Mouse (Mus musculus) heart, postnatal 14 days (tissue): ENCODE measurements at regions not wholly inside any gene's neighbourhood (a gene's known extent, or its start where the extent isn't known, plus 50 kb on each side); places are given as distances from the start of the nearest gene placed in this dataset.

Experiments
- DNase-seq, 2 experiments: peaks; one replicate each; pipeline ENCODE4 v3.0.0; 2021 to 2022
- intact Hi-C: fragments of 180-260 bp; cut with DNase I; formaldehyde crosslinking; loops from one replicate; pipeline ENCODE4 v1.15.1; 2025

GRCm38 (mm10) chr14:123219590-123219989 is 235.8 kb upstream of the Tmtc4 start:
- DNase-seq: no peak
- intact Hi-C loops: no loop called here

- DNase-seq: no peak
- intact Hi-C loops: no loop called here
Measured at GRCm38 (mm10) chr14:123210241-123210640, 226.4 kb upstream of the Tmtc4 start.

- DNase-seq: no peak
- intact Hi-C loops: no loop called here
Measured at GRCm38 (mm10) chr14:123202848-123203247, 219.0 kb upstream of the Tmtc4 start.

GRCm38 (mm10) chr14:123202313-123202712 is 218.5 kb upstream of the Tmtc4 start:
- intact Hi-C loops: no loop called here
- DNase-seq: no peak

GRCm38 (mm10) chr14:123201426-123202274 is 217.8 kb upstream of the Tmtc4 start:
- DNase-seq: peak; percentile 37 to 66
- intact Hi-C loops: no loop called here

GRCm38 (mm10) chr14:123199111-123199510 is 215.3 kb upstream of the Tmtc4 start:
- no peak for DNase-seq
- intact Hi-C loops: no loop called here

- intact Hi-C loops: no loop called here
- DNase-seq: no peak
Measured at GRCm38 (mm10) chr14:123192574-123192973, 208.7 kb upstream of the Tmtc4 start.

- DNase-seq: no peak
- intact Hi-C loops: no loop called here
Measured at GRCm38 (mm10) chr14:123190729-123191128, 206.9 kb upstream of the Tmtc4 start.

GRCm38 (mm10) chr14:123187270-123188058 is 203.6 kb upstream of the Tmtc4 start:
- no peak for DNase-seq
- intact Hi-C loops: no loop called here

GRCm38 (mm10) chr14:123173183-123173582 is 189.3 kb upstream of the Tmtc4 start:
- DNase-seq: peak in 1 of 2 experiments; percentile 3
- intact Hi-C loops: no loop called here

- intact Hi-C loops: no loop called here
- DNase-seq: no peak
Measured at GRCm38 (mm10) chr14:123171865-123172264, 188.0 kb upstream of the Tmtc4 start.

- intact Hi-C loops: no loop called here
- DNase-seq: no peak
Measured at GRCm38 (mm10) chr14:123163842-123164241, 180.0 kb upstream of the Tmtc4 start.

- intact Hi-C loops: no loop called here
- no peak for DNase-seq
Measured at GRCm38 (mm10) chr14:123143489-123144046, 159.7 kb upstream of the Tmtc4 start.

GRCm38 (mm10) chr14:123138743-123139705 is 155.2 kb upstream of the Tmtc4 start:
- no peak for DNase-seq
- intact Hi-C loops: no loop called here

- intact Hi-C loops: no loop called here
- no peak for DNase-seq
Measured at GRCm38 (mm10) chr14:123133979-123134378, 150.1 kb upstream of the Tmtc4 start.

GRCm38 (mm10) chr14:123120361-123120760 is 136.5 kb upstream of the Tmtc4 start:
- intact Hi-C loops: no loop called here

GRCm38 (mm10) chr14:123116337-123116736 is 132.5 kb upstream of the Tmtc4 start:
- intact Hi-C loops: no loop called here
- DNase-seq: no peak

More at GRCm38 (mm10) chr14:123120361-123120760, 136.5 kb upstream of the Tmtc4 start:
- no peak for DNase-seq

- intact Hi-C loops: no loop called here
- DNase-seq: no peak
Measured at GRCm38 (mm10) chr14:123110533-123110932, 126.7 kb upstream of the Tmtc4 start.

- DNase-seq: no peak
- intact Hi-C loops: no loop called here
Measured at GRCm38 (mm10) chr14:123100371-123100770, 116.5 kb upstream of the Tmtc4 start.

GRCm38 (mm10) chr14:123096086-123096485 is 112.3 kb upstream of the Tmtc4 start:
- intact Hi-C loops: no loop called here

More at GRCm38 (mm10) chr14:123096086-123096485, 112.3 kb upstream of the Tmtc4 start:
- DNase-seq: no peak
